In genomic region chr17:30454862-30455243, GRCm38 (mm10) we compare ENCODE assay signal across 9 mouse cellular contexts.
A peak's percentile ranks its signal among the peaks of the same experiment; 100 is the strongest.
DNase-seq lines count a peak whose midpoint lies in the region; ATAC-seq and TF ChIP-seq lines count a peak whose summit lies in the region.
"Had no signal": no experiment of that assay in that cellular context is flagged by ENCODE, and none has a peak within 500 bp of the region (broad histone marks: within the 10 kb centered on the region; RNA-seq: fewer than 3 reads in every experiment).

No protein-coding gene starts in this region.

- WGBS in forebrain, postnatal 0 days = 6% methylated on average over 3 of the region's 3 CpGs
- 37% methylated on average over 3 of the region's 3 CpGs for WGBS in large intestine, adult 2 months

- TF ChIP-seq POLR2A in CH12.LX (IDR thresholded peaks at IDR 0.05; ENCODE audit: low read depth, low read length) = no peak

- no peaks in the 10 kb centered on the region for H3K9me3 ChIP-seq in CH12.LX (replicated peaks; ENCODE audit: low read length)
- no peaks in the 10 kb centered on the region for H3K9me3 ChIP-seq in forebrain, postnatal 0 days (ENCODE audit: low read length)

- H3K79me2 ChIP-seq in CH12.LX (replicated peaks; ENCODE audit: control insufficient read depth, extremely low read depth, insufficient read depth, poor library complexity, severe bottlenecking) = no peaks in the 10 kb centered on the region

- peak; percentile 69 for DNase-seq in heart, adult 8-10 months (ENCODE audit: low spot score)
- no peak for DNase-seq in heart, postnatal 25 days (ENCODE audit: low spot score)
- DNase-seq in CH12.LX (ENCODE audit: extremely low read depth) = peak; percentile 76
- peak; percentile 66 for DNase-seq in c-Kit-positive CD71-negative TER-119-negative erythroid progenitor cells, embryonic 14.5 days (ENCODE audit: low read depth)
- peak; percentile 93 for DNase-seq in forebrain, postnatal 0 days
- DNase-seq in large intestine, adult 2 months (ENCODE audit: low read depth, low spot score) = peak; percentile 38
- peak; percentile 86 for DNase-seq in lung, postnatal 14 days
- peak; percentile 84 for DNase-seq in testis, postnatal 10 days (ENCODE audit: low spot score)

- H3K4me3 ChIP-seq in CH12.LX (replicated peaks in 1 of 3; ENCODE audit: low read depth in 2 of 3, low read length in 2 of 3, poor library complexity in 1 of 3) = no peak overlapping the region
- H3K4me3 ChIP-seq in forebrain, postnatal 0 days (ENCODE audit: low read depth, low read length) = no peak overlapping the region

- peaks cover 0 to 15% of the 10 kb centered on the region in 2 experiments for H3K36me3 ChIP-seq in CH12.LX (replicated peaks in 1 of 2; ENCODE audit: control insufficient read depth in 1 of 2, insufficient read depth in 1 of 2, low read length in 1 of 2)
- H3K36me3 ChIP-seq in forebrain, postnatal 0 days (ENCODE audit: insufficient read depth) = no peaks in the 10 kb centered on the region

- peak; percentile 93 to 96 for TF ChIP-seq CTCF in CH12.LX (conservative IDR thresholded peaks at IDR 0.05 in 1 of 2, IDR thresholded peaks at IDR 0.05 in 1 of 2; ENCODE audit: low read depth in 2 of 2, low read length in 2 of 2)
- peak; percentile 89 for TF ChIP-seq CTCF in forebrain, postnatal 0 days (IDR thresholded peaks at IDR 0.05; ENCODE audit: low read depth)

- TF ChIP-seq EP300 in CH12.LX (IDR thresholded peaks at IDR 0.05; ENCODE audit: low read length) = no peak

- H3K27me3 ChIP-seq in CH12.LX (replicated peaks) = no peaks in the 10 kb centered on the region
- H3K27me3 ChIP-seq in forebrain, postnatal 0 days (ENCODE audit: insufficient read depth, low read length) = no peaks in the 10 kb centered on the region

- intact Hi-C loops in heart, postnatal 25 days (cut with DNase I) = loop anchor here (2.0 to 10.0 kb wide), 5 partner anchors 342 to 570 kb away; no protein-coding TSS in a partner anchor

- ATAC-seq in forebrain, postnatal 0 days = peak; percentile 70

- in situ Hi-C loops in CH12.LX (cut with MboI; ENCODE audit: low pct_ligation_motif_present, low pct_unique_long_range_greater_than_20kb, low sequenced_read_pairs) = loop anchor here (10.0 kb wide), 2 partner anchors 360 to 390 kb away; no protein-coding TSS in a partner anchor

- dilution Hi-C loops in CH12.LX (cut with MboI; ENCODE audit: extremely low pct_ligation_motif_present, extremely low pct_unique_long_range_greater_than_20kb, low sequenced_read_pairs) = loop anchor here (25.0 kb wide), 1 partner anchor 457 kb away; the partner anchor contains the start of gene Glp1r

- no peak overlapping the region for H3K9ac ChIP-seq in CH12.LX (ENCODE audit: insufficient read depth, low read depth)
- no peak overlapping the region for H3K9ac ChIP-seq in forebrain, postnatal 0 days

- H3K27ac ChIP-seq in CH12.LX (ENCODE audit: insufficient read depth, low read depth) = no peak overlapping the region
- H3K27ac ChIP-seq in forebrain, postnatal 0 days (ENCODE audit: low read depth, low read length) = no peak overlapping the region
- H3K27ac ChIP-seq: macrophage had no signal

- H3K4me2 ChIP-seq in CH12.LX (ENCODE audit: insufficient read depth, low read depth, poor library complexity, severe bottlenecking) = no peak overlapping the region
- no peak overlapping the region for H3K4me2 ChIP-seq in forebrain, postnatal 0 days (ENCODE audit: low read depth)

- H3K4me1 ChIP-seq in CH12.LX (ENCODE audit: control insufficient read depth in 1 of 2, insufficient read depth in 2 of 2) = no peaks in the 10 kb centered on the region
- H3K4me1 ChIP-seq in forebrain, postnatal 0 days (ENCODE audit: insufficient read depth) = peaks cover 32% of the 10 kb centered on the region

- peak; percentile 96 for TF ChIP-seq RAD21 in CH12.LX (IDR thresholded peaks at IDR 0.05; ENCODE audit: low read depth, low read length)

TF ChIP-seq in CH12.LX, 34 proteins besides CTCF, POLR2A, EP300 and RAD21:
- TF ChIP-seq USF2 (conservative IDR thresholded peaks at IDR 0.05; ENCODE audit: low read depth, low read length) (no peak), JUND (conservative IDR thresholded peaks at IDR 0.05; ENCODE audit: low read depth, low read length) (0 out of 2 replicates have a peak, but pooled peaks have one; percentile 16), ELF1 (IDR thresholded peaks at IDR 0.05; ENCODE audit: low read depth, low read length) (no peak), CHD2 (IDR thresholded peaks at IDR 0.05; ENCODE audit: low read length) (no peak), SIN3A (IDR thresholded peaks at IDR 0.05; ENCODE audit: low read length) (no peak), UBTF (IDR thresholded peaks at IDR 0.05; ENCODE audit: low read depth, low read length) (no peak), PAX5 (IDR thresholded peaks at IDR 0.05; ENCODE audit: low read length) (no peak), MAZ (IDR thresholded peaks at IDR 0.05; ENCODE audit: low read depth, low read length) (no peak), ZNF384 (IDR thresholded peaks at IDR 0.05; ENCODE audit: low read depth, low read length) (peak; percentile 10; the same call in 1 of the 2 replicates), GABPA (IDR thresholded peaks at IDR 0.05; ENCODE audit: insufficient replicate concordance, low read depth, low read length) (no peak), HCFC1 (IDR thresholded peaks at IDR 0.05; ENCODE audit: low read depth, low read length) (no peak), SMC3 (IDR thresholded peaks at IDR 0.05; ENCODE audit: low read depth, low read length) (peak; percentile 86), NELFE (IDR thresholded peaks at IDR 0.05; ENCODE audit: low read depth, low read length) (no peak), USF1 (IDR thresholded peaks at IDR 0.05; ENCODE audit: low read depth, low read length) (no peak), ZMIZ1 (IDR thresholded peaks at IDR 0.05; ENCODE audit: low read depth, low read length) (no peak), IRF4 (IDR thresholded peaks at IDR 0.05; ENCODE audit: low read depth, low read length) (no peak), JUN (IDR thresholded peaks at IDR 0.05; ENCODE audit: insufficient read depth, low read depth, low read length) (no peak), BHLHE40 (IDR thresholded peaks at IDR 0.05; ENCODE audit: low read depth, low read length) (no peak), TCF12 (IDR thresholded peaks at IDR 0.05; ENCODE audit: low read depth, low read length) (no peak), ZC3H11A (IDR thresholded peaks at IDR 0.05; ENCODE audit: low read depth, low read length) (peak; percentile 84), MYC (IDR thresholded peaks at IDR 0.05; ENCODE audit: low read depth, low read length) (no peak)
